Mouse (Mus musculus): ENCODE measurements around the gene Ston2.
"Not testable (repeated sequence)": the region's sequence is repeated elsewhere in the genome, so short reads cannot be mapped to it uniquely, and the experiment has no call there.

The Ston2 gene

DNA sequence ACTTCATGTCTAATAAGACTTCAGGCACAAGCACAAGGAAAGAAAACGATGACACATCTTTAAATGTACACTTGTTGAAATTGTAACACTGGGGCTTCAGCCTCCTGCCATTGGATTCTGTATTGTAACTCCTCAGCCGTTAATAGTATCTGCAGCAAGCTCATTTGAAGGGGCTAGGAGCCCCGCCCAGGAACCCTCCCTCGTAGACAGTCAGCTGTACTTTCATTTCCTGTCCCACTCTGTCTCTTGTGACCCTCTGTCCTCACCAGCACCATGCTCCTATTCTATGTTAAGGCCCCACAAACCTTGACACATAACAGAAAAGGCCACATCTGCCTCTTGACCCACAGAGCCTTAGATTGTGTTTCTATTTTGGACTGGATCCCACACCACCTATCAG, 3.6 kb upstream of the Ston2 start:
- no peak for DNase-seq (ENCODE audit: extremely low read depth, low read depth)

DNA sequence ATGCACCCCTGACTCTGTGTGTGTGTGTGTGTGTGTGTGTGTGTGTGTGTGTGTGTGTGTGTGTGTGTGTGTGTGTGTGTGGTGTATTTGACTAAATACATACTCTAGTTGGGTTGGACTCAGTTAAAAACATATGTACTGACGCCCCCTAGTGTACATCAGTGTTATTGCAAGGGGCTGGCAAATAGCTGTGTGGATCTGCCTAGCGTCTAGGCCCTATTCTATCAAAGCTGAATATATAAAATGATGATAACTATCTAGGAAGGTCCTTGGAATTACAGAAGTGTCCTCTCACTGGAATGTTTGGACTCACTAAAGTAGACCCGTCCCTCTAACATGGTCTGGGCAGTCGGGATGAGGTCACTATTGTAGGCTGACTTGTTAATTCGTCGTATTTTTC, 1.6 kb upstream of the Ston2 start:
- peak; percentile 28 for DNase-seq (ENCODE audit: extremely low read depth, low read depth)

DNA sequence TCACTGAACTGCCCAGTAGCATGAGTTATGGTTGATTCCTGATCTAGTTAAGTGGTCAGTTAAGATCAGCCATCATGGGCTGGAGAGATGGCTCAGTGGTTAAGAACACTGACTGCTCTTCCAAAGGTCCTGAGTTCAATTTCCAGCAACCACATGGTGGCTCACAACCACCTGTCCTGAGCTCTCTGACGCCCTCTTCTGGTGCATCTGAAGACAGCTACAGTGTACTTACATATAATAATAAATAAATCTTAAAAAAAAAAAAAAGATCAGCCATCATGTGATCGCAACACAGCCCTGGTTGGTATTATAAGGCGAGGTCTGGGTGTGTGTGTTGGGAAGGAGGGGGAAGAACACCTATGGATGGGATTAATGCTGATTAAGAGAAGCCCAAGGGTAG, 259 bp upstream of the Ston2 start:
- not testable (repeated sequence) for DNase-seq (ENCODE audit: extremely low read depth, low read depth)

DNA sequence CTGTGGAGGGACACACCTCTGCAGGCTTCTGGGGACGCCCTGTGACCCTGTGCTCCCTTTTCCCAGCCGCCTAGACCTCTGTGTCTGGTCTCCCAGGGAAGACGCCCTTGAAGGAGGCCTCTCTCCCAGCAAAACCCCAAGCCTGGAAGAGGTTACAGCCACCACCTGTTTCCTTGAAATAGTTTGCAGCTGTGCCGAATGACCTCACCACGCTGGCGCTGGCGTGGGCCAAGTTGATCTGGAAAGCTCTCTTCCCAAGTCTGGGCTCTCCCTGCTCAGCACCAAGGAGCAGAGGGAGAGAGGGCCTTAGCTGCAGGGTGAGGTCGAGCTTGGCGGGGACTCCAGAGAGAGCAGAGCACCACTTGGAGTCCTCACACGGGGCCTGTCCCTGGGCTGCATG, 1.8 kb downstream of the Ston2 start:
- DNase-seq (ENCODE audit: extremely low read depth, low read depth): no peak

DNA sequence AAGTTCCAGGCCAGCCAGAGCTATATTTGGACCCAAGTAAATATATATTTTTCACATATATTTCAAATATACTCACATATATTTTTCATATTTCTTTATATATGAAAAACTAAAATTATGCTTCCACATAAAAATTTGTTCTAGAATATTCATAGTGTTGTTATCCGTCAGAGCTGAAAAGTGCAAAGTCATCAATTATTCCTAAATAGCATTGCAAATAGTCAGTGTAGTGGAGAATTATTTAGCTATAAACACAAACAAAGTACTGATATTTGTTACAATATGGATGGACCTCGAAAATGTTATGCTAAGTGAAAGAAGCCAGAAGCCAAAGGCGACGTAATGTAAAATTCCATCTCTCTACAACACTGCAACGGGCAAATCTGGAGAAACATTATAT, 6.8 kb downstream of the Ston2 start:
- DNase-seq (ENCODE audit: extremely low read depth, low read depth): no peak

DNA sequence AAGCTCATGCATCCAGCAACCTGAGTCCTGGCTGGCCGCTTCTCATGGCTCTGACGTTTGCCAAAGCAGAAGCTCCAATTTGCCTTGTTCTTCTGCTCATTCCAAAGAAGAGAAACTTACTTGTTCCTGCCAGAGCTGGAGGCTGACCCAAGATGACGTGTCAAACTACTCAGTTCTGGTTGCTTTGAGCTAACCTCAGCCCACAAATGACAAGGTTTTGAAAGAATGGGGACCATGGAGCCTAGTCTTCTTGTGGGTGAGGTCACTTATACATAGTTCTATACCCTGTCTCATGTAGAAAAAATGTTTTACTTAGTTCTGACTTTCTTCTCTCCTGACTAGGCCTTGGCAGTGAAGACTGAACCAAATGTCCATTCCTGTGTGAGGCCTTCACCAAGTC, 7.7 kb downstream of the Ston2 start:
- DNase-seq (ENCODE audit: extremely low read depth, low read depth): no peak

DNA sequence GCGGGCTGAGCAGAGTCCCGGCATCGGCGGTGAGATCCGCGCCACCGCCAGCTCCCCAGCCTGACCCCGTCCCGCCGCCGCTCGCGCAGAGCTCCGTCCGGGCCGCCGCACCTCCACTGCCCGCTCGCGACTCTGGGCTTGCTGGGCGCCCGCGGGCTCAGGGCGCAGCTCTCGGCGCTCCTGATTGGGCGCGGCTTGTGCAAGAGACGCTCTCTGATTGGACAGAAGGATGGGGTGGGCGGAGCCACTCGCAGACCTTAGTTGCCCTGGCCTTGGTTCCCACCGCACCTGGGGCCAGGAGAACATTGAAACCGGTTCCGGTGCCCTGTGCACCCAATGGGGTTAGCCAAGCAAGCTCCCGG, 9.2 kb downstream of the Ston2 start:
- no peak for DNase-seq (ENCODE audit: extremely low read depth, low read depth)

DNA sequence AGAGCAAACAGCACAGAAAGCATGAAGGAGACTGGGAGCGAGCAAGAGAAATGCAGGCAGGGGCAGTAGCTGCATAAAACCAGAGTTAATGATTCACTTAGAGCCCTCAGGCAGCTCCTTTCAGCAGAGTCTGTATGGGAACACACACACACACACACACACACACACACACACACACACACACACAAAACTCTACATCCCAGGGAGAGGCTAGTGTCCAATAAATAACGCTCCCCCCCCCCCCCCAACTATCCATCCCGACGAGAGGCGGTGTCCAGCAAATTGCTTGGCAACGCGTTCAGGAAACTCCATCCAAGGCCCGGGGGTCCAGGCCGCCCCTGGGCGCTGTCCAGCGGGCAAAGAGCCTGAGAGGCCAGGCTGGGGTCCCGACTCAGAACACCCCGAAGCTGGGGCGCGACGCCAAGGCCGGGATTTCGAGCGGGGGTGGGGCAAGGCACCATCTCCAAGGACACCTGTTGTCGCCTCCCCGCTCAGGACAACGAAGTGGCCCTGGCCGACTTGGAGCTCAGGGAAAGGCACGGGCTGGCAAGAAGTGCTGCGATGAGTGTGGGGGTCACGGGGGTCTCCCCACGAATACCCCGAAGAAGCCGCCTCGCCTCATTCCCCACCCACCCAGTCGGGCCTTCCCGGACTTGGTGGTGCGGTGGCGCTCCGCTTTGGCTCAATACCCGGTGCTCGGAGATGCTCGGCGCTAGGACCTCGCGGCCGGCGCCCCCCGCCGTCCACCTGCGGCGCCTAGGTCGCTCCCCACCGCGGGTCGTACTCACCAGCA, 9.8 kb downstream of the Ston2 start:
- DNase-seq (ENCODE audit: extremely low read depth, low read depth): no peak

DNA sequence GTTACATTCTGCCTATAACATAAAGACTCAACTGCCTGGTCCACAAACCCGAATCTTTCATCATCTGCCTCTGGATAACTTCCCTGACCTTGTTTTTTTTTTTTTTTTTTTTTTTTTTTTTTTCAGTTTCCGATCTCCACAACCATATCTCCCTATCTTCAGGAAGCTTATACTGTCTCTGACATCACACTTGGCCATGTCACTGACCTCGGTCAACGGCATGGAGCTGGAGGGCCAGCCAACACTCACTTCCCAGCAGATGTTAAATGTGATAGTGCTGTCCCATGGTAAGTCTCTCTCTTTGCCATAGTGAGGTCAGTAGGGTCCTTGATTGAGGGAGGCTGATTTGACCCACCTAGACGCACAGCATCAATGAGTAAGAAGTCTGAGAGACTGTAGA, 11.8 kb downstream of the Ston2 start:
- DNase-seq (ENCODE audit: extremely low read depth, low read depth): no peak

DNA sequence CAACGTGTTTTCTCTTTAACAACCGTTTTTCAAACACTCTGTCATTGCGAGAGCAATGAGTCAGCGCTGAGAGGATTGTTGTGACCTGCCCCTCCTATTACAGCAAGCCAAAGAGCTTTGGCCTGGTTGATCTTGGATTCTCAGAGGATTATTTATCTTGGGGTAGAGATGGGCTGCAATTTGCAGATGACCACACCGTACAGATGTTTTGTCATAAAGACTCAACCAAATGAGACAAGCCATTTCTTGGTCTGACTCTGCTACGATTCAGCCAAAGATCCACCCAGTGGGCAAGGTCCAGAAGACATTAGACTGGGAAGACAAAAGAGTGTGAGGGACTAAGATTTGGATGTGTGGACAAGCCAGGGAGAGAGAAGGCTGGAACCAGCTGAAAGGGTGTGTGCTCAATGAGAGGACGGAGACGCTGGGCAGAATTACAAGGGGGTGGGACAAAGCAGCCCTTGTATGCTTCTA, 13.3 kb downstream of the Ston2 start:
- DNase-seq (ENCODE audit: extremely low read depth, low read depth): no peak

DNA sequence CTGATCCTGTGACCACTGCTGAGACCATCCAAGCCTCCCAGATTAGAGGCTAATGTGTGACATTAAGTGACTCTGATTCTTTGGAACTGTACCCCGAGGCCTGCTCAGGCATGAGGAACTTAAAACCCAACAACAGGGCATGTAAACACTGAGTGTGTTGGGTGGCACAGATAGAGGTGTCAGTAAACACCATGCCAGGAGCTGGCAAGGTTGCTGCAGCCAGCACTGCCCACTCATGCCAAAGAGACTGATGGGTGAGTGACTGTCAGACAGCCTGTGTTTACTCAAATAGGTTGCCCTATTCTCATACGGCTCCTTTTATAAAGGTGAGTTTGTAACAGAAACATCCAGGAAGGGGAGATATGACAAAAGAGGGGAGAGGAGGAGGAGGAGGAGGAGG, 19.3 kb downstream of the Ston2 start:
- no peak for DNase-seq (ENCODE audit: extremely low read depth, low read depth)

DNA sequence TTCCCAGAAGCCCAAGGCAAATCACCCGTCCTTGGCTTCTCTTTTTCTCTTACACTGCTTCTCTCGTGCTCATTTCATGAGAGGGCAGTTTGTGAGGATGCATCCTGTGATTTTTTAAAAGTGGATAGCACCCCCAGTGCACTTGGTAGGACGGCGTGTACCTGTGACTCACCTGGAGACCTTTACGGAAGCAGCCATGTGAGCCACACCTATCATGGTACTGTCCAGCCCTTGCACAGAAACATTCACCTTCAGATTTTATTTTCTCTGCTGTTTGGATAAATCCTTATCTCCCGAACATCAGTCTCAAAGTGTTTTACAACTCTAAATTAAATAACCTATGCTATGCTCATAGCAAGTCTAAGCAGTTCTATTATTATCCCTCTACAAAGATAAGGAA, 20.0 kb downstream of the Ston2 start:
- DNase-seq (ENCODE audit: extremely low read depth, low read depth): no peak

DNA sequence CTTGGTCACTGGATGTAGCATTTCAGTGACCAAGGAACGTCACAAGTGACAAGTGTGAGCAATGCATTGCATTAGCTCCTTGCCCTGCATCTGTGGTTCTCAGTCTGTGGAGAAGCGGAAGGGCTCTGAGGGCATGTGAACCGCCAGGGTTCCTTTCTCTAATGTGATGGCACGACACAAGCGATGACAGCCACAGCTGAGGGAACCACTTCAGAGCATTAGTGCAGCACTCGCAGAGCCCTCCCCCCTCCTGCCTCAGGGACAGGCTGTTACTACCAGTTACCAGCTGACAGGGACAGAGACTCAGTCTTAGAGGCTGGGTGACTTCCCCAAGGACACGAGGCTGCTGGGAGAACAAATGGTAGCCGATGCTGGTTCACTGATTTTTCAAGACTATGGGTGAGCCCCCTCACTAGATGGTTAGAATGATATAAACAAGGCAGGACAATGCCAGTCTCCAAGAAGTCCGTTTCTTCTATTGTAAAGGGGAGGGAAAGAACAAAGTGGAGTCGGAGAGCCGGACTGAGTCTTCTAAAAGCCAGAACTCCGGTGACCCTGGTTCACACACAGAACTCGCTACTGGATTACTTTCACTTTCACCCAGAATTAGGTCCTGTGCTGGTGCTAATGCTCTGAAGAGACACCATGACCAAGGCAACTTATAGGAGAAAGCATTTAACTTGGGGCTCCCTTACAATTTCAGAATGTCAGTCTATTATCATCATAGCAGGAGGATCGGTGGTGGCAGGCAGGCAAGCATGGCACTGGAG, 21.7 kb downstream of the Ston2 start:
- no peak for DNase-seq (ENCODE audit: extremely low read depth, low read depth)

DNA sequence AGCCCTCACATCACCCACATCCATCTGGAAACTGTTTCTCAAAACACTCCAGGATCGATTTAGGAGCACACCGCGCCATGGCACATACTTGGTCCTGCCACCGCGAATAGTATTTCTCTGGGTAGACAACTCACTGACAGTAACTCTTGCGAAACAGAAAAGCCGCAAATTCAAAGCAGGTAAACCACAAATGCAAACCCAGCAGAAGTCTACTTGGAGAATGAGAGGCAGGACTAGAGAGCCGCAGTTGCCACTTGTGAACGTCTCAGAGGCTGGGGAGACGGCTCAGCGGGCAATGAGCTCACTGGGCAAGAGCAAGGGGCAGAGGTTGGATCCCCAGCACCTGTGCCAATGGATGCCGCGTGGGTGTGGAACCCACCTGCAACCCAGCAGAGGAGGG, 22.7 kb downstream of the Ston2 start:
- no peak for DNase-seq (ENCODE audit: extremely low read depth, low read depth)

DNA sequence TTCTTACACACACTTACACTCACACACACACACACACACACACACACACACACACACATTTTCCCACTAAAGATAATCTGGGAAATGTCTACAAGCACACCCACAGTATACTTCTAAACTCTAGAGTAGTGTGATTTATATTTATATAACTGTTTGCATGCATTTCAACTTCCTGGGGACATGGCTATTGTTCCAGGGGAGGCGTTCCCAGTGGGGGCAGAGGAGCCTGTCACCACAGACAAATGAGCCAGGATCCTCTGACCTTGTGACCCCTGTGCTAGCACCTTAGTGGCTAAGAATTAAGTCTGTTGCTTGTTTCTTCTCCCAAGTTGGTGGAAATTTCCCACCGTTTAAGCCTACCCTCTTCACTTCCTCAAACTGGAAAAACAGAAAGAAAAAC, 23.1 kb downstream of the Ston2 start:
- no peak for DNase-seq (ENCODE audit: extremely low read depth, low read depth)

DNA sequence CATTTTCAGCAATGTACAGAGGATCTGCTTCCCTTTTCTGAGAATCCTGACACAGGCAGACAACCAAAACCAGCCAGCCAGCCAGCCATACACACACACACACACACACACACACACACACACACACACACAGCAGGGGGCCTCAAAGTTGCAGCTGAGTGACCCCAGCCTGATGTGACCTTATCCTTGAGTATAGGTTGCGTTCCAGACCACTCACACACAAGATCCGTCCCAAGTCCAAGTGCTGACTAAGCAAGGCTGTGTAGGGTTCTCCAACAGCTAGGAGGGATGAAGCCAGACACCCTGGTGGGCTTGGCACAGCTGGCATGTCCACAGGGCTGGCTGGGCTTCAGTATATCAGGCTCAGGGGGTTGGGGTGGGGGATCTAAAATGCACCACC, 23.7 kb downstream of the Ston2 start:
- DNase-seq (ENCODE audit: extremely low read depth, low read depth): no peak

DNA sequence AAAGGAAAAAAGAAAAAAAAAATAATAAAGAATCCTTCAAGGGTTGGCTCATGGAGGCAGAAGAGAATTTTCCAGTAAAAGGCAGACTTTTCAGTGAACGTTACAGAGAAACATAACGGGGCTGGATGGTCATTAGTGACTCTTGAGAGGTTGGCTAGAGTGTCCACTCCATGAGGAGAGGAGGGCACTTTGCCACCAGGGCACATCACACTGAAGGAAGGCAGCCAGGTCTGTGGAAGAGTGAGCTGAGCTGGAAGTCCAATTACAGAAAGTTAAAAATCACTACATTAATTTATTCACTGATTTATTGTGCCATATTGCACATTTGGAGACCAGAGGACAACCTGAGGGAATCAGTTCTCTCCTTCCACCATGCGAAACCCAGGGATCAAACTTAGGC, 28.4 kb downstream of the Ston2 start:
- no peak for DNase-seq (ENCODE audit: extremely low read depth, low read depth)

DNA sequence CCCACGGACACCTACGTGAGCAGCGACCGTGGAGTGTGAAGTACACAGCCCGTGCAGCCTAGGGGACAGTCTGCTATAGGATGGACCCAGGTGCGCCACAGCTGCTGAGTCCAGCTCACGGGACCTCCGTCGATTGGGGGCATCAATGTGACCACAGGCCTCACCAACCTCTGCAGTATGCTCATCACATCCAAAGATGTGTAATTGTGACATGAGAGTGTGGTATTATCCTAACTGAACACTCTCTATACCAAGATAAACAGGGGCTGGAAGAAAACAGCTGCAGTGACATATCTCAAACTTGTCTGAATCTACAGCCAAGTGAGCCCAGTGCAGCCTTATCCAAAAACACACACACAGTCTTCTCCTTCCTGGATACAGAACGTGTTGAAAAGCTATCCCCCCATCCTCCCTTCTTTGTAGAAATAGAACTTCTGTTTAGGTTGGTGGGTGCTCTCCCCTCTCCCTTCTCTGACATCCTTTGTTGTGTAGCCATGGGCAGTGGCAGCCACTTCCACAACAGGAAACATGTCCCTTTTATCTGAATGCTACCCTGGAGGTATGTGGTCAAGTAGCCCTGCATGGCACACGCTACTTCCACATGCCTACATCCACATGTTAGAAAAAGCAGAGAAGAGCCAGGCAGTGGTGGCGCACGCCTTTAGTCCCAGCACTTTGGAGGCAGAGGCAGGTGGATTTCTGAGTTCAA, 30.2 kb downstream of the Ston2 start:
- no peak for DNase-seq (ENCODE audit: extremely low read depth, low read depth)

DNA sequence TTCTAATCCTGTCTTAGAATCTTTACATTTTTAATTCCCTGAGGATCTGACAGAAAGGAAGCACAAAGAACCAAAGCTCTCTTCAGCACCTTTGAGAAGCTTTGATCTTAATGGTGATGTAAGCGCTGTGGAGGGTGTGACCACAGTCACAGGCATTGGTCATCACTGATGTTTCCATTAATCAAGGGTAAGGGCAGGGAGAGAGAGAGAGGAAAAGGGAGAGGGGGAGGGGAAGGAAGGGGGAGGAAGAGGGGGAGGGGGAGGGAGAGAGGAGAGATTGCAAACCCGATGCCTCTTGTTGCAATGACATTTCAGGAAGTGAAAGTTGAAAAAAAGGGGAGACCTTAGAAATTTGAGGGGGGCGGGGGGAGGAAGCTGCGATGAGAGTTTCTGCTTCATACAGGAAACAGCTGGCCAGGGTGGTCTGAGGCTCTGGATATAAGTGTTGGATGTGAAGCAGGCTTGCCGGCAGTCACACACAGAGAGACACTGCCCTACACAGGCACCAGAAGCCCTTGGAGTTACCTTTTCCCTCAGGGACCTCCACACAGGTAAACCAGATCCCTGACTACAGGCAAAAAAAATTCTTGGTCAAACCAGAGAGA, 31.5 kb downstream of the Ston2 start:
- no peak for DNase-seq (ENCODE audit: extremely low read depth, low read depth)

DNA sequence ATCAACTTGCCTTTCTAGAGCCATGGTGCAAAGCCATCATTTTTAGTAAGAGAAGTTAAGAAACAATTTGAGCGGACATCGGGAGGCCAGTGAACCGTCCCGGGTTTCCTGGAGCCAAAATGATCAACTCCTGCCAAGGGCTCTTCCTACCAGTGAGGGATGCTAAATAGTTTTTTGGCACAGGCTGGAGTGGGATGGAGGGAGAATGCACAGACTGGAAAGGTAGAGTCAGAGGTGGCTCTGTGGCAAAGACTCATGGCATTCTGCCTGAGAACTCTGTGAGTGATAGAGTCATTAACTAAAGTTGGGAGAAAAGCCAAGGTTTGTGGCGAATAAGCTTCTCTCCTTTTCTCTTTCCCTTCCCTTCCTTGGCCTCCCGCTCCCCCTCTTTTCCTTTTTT, 33.6 kb downstream of the Ston2 start:
- no peak for DNase-seq (ENCODE audit: extremely low read depth, low read depth)

DNA sequence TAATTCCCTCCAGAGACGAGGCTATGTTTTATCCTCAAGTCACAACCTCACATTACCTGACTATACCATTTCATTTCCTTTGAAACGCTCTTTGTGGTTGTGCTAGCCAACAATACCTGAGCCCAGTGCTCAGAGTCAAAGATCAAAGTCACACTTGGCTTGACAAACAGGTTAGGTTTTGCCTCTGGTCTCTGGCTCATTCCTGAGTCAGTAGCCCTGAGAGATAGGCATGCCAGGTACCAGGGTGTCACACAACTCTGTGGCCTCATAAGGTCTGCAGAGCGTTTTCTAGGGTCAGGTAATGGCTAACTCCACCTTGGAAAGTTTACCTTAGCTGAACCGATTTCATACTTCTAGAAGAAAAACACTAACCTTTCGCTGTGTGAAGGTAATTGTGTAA, 35.5 kb downstream of the Ston2 start:
- DNase-seq (ENCODE audit: extremely low read depth, low read depth): no peak

All from MEL-GATA-1-ER (cell line).